Mouse (Mus musculus) olfactory bulb, adult 2 months (tissue): ENCODE measurements around the gene Nek9. TPM values are rescaled to one million over a fixed set of nuclear protein-coding genes. Genes with fewer than 3 reads are reported as not detected.

Experiments
- H3K27ac ChIP-seq: fragments of 200-500 bp; 2 replicates; pipeline ENCODE4 v1.5.1; 2012; ENCODE audit warnings: low read depth, low read length; ENCODE audit not compliant: insufficient read depth
- H3K4me1 ChIP-seq: fragments of 200-500 bp; 2 replicates; pipeline ENCODE4 v1.6.1; 2012; ENCODE audit warnings: low read length; ENCODE audit not compliant: control insufficient read depth, insufficient read depth
- H3K4me3 ChIP-seq: fragments of 200-500 bp; 2 replicates; pipeline ENCODE4 v1.5.1; 2012; ENCODE audit warnings: mild to moderate bottlenecking, low read depth, low read length, moderate library complexity; ENCODE audit not compliant: insufficient read depth
- CTCF ChIP-seq: fragments of 200-500 bp; IDR thresholded peaks from 2 replicates; pipeline ENCODE4 v1.5.1; 2012; ENCODE audit warnings: low read depth, mild to moderate bottlenecking, low read length, moderate library complexity; ENCODE audit not compliant: insufficient read depth
- POLR2A ChIP-seq: fragments of 200-500 bp; IDR thresholded peaks from 2 replicates; pipeline ENCODE4 v1.6.1; 2012; ENCODE audit warnings: mild to moderate bottlenecking, low read depth, low read length, moderate library complexity; ENCODE audit not compliant: insufficient read depth
- WGBS: fragments of 180-500 bp; shearing (Covaris S2); methylation state at CpG from one replicate; pipeline ENCODE4 v1.1.7; 2018; 5-methylcytosine and 5-hydroxymethylcytosine counted together
- polyA plus RNA-seq: library from polyadenylated mRNA; stranded (reverse); fragments of >200 nt; gene quantifications from 2 replicates; pipeline ENCODE4 v1.2.4, GENCODE M21; 2012; ENCODE audit warnings: low replicate concordance; ENCODE audit not compliant: missing spikeins, insufficient read depth, insufficient read length

Nek9 gene
- polyA plus RNA-seq, 1 experiment, result not detected

DNA sequence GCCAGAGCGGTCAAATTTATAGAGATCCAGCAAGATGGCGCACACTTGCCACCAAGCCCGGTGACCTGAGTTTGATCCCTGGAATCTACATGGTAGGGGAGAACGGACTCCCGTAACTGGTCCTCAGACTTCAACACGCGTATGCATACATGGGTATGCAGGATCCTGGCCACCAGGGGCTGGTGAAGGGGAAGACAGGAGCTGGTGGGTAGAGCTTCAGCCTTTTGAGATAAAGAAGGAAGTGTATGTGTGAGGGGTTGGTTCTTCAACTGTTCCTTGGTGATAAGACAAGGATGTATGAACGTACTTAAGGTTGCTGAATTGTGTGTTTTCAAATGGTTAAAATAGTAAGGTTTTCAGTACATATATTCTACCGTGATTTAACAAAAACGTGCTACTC, 60.2 kb downstream of the Nek9 start:
- H3K4me3 ChIP-seq, result no peak overlapping the region
- no peaks in the 10 kb centered on the region for H3K4me1 ChIP-seq
- no peak overlapping the region for H3K27ac ChIP-seq
- 96% methylated on average over 10 of the region's 10 CpGs for WGBS
- TF ChIP-seq CTCF, result no peak
- TF ChIP-seq POLR2A, result no peak

DNA sequence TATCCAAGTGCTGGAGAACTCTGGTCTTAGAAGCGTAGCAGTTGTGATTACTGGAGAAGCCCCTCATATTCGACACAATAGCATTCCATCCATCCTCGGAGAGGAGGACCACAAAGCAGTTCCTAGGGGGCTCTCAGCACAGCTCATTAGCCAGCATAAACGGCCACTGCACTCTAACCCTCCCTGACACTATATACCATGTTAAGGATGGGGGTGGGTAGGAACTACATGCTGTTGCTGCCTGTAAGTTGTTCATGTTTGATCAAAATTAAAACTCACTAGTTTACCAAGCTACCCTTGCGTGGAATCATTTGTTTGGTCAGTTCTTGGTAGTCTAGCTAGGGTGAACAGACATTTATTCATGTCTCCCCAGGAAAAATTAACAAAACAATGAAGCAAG, 62.9 kb downstream of the Nek9 start:
- 70% methylated on average over 5 of the region's 5 CpGs for WGBS
- Histone ChIP-seq H3K4me3 (no peak overlapping the region), H3K27ac (no peak overlapping the region), H3K4me1 (no peaks in the 10 kb centered on the region)
- TF ChIP-seq POLR2A (no peak), CTCF (no peak)

DNA sequence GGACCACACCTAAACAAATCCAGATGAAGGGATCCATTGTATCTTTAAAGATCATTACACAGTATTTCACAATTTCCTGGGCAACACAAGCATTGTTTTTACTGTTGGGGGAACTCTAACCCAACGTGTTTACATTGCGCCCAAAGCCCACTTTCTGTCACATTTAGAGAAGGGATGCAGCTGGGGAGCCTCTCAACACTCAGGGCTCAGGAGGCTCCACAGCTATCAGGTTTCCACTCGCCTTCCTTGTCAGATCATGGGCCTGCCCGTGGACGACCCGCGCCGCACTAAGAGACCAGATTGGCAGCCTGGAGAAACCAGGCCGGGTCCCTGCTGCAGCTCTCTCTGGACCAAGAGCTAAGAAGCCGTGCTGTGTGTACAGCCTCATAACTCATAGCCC, 65.7 kb downstream of the Nek9 start:
- no peak overlapping the region for H3K4me3 ChIP-seq
- TF ChIP-seq CTCF, result no peak
- no peak for TF ChIP-seq POLR2A
- H3K27ac ChIP-seq, result no peak overlapping the region
- H3K4me1 ChIP-seq, result no peaks in the 10 kb centered on the region
- 90% methylated on average over 10 of the region's 10 CpGs for WGBS

DNA sequence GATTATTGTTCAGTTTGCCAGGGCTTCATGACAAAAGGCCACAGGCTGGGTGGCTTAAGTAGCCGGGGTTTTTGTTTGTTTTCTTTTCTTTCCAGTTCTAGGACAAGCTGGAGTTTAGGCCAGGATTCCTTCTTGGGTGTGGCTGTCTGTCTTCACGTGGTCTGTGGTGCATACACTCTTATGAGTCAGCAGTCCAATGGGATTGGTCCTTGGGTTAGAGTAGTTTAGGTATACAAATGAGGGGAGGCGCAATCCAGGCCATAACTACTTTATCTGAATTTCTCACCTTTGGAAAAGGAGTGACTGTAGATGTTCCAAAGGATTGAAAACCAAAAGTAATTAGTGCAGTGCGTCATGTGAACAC, 67.3 kb downstream of the Nek9 start:
- WGBS, result 69% methylated on average over 4 of the region's 4 CpGs
- no peak overlapping the region for H3K27ac ChIP-seq
- no peak overlapping the region for H3K4me3 ChIP-seq
- TF ChIP-seq POLR2A, result no peak
- no peak for TF ChIP-seq CTCF
- H3K4me1 ChIP-seq, result no peaks in the 10 kb centered on the region

DNA sequence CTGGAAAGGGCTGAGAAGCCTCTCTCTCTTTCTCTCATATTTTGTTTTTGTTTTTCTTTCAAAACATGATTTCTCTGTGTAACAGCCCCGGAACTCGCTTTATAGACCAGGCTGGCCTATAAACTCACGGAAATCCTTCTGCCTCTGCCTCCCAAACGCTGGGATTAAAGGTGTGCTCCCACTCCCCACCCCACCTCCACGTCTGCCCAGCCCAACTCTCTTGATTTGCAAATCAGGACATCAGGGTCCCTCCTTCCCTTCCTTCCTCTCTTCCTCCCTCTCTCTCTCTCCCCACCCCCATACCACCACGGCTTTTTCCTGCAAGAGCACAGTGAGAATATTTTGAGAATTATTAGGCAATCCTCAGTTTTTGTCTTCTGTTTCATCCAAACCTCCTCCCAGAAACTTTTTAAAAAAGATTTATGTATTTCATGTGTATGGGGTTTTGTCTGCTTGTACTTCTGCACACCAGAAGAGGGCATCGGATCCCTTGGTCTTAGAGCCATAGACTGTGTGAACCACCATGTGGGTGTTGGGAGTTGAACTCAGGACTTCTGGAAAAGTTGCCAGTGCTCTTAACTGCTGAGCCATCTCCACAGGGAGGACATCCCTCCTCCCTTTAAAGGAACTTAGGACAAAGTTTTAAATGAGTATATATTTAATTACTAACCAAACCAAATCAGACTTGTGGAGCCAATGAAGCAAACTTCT, 67.9 kb downstream of the Nek9 start:
- H3K4me1 ChIP-seq, result no peaks in the 10 kb centered on the region
- 78% methylated on average over 7 of the region's 7 CpGs for WGBS

DNA sequence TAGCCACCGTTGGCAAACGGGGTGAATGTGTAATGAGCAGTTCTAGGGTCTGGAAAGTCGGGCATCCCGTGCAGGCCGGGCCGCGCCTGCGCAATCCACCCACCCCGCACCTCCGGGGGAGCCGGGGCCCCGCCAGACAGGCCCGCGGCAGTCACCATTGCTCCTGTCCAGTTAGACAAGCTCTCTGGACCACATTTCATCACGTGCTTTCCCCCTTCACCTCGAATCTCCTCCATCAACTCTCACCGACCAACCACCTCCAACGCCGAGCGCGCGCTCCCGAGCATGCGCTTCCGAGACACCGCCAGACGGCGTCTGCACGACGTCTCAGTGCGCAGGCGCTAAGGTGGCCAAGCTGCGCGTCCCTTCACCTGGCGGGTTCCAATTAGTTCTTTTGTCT, 68.8 kb downstream of the Nek9 start, which contains the start of gene Mlh3:
Gene Mlh3 (minus strand): TSS at position 281 of the 400 bp plus-strand sequence.
- WGBS, result under 1% methylated on average over 35 of the region's 35 CpGs
- peak; percentile 90 for TF ChIP-seq POLR2A
- 0 out of 2 replicates have a peak, but pooled peaks have one; percentile 36 for TF ChIP-seq CTCF
- Histone ChIP-seq H3K4me3 (peak within 1 kb of the TSS; percentile 97), H3K27ac (peak within 1 kb of the TSS; percentile 92), H3K4me1 (no peaks in the 10 kb centered on the region)

More for the DNA sequence above, 67.9 kb downstream of the Nek9 start:
- no peak overlapping the region for H3K27ac ChIP-seq
- no peak for TF ChIP-seq CTCF
- TF ChIP-seq POLR2A, result no peak
- no peak overlapping the region for H3K4me3 ChIP-seq

DNA sequence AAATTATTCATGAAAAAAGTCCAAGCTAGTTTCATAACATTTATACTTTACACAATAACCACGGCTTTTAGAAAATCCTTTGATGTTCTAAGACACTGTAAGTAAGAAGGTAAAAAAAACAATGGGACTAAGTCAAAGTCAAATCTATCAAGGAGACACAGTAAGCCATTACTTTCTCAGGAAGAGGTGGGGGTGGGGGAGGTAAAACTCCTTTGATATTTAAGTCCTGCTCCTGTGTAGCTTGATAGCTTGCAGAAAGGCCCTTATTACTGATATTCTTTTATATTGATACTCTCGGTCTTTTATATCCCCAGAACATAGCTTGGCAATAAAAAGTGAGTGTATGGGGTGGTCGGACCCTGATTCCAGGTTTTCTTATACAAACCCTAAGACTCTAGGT, 69.3 kb downstream of the Nek9 start:
- WGBS, result 40% methylated on average over 3 of the region's 3 CpGs
- Histone ChIP-seq H3K27ac (peak overlapping the region; percentile 92; the same call in 1 of the 2 replicates), H3K4me1 (no peaks in the 10 kb centered on the region), H3K4me3 (peak overlapping the region; percentile 97)
- no peak for TF ChIP-seq CTCF
- TF ChIP-seq POLR2A, result no peak

DNA sequence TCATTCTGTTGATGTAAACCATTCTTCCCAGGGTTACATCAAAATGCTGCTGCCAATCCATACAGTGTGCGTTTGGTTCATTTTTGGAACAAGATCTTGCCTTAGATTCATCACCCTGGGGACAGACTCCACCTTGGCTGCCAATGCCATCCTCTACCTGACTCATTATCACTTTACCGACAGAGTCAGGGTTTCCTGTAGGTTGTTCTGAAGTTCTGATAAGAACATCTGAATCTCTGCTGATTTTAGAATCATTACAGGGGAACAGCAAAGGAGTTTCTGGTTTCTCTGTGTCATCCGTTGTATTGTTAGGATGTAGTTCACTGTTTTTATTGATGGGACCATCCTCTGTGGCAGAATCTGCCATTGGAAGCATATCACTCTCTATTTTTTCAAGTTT, 72.9 kb downstream of the Nek9 start:
- Histone ChIP-seq H3K4me3 (no peak overlapping the region), H3K27ac (no peak overlapping the region), H3K4me1 (peaks cover 3% of the 10 kb centered on the region)
- TF ChIP-seq POLR2A (no peak), CTCF (no peak)
- 96% methylated on average over 3 of the region's 3 CpGs for WGBS

DNA sequence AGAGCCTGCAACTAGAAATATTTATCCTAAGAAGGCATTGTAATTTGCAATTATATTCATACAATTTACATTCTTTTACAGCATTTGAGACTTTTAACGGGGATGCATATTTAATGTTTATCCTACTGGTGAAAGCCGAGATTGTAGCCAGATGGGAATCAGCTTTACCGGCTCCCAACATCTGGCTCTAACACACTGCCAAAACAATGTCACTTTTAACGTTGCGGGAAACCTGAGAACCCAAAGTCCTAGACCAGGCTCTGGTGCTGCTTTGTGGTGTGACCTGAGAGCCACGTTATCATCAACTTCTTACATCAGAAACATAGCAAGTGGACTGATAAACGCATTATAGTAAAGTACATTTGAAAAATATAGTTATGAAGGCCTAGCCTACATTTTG, 74.2 kb downstream of the Nek9 start:
- no peak for TF ChIP-seq CTCF
- no peak for TF ChIP-seq POLR2A
- H3K4me1 ChIP-seq, result peaks cover 3% of the 10 kb centered on the region
- H3K27ac ChIP-seq, result no peak overlapping the region
- 46% methylated on average over 7 of the region's 7 CpGs for WGBS
- no peak overlapping the region for H3K4me3 ChIP-seq
